Mouse (Mus musculus): ENCODE data around the gene Kcnb1.

Gene Kcnb1

GRCm38 (mm10) chr2:167056210-167056941 lies 133.6 kb downstream of the Kcnb1 start:
- DNase-seq, result no peak

- no peak for DNase-seq
Observed at GRCm38 (mm10) chr2:167055386-167055785, 134.6 kb downstream of the Kcnb1 start.

GRCm38 (mm10) chr2:167053127-167053844 lies 136.7 kb downstream of the Kcnb1 start:
- no peak for DNase-seq

DNA sequence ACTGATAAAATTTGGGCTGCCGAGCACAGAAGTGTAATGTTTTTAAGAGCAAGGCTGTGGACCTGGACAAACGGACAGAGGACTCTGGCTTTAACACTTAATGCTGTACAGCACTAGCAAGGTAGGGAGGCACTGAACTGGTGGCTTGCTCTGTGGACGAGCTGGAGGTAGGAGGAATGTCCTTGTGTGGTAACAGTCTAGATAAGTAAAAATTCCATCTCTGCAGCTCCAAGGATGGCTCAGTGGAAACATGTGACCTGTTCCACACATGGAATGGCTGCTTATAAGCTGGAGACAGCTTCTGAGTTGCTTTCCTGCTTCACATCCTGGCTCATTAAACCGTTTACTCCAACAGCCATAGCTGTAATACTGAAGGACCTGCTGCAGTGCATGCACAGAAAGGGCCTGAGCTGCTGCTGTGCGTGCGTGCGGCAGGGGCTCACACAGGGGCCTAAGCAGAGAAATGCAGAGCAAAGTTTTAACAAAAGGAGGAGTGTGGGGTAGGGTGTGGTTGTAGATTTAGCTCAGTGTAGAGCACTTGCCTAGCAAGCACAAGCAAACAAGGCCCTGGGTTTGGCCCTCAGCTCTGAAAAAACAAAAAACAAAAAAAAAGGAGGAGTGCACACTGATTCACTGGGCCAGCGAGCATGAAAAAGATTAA lies 141.1 kb downstream of the Kcnb1 start:
- no peak for DNase-seq

DNA sequence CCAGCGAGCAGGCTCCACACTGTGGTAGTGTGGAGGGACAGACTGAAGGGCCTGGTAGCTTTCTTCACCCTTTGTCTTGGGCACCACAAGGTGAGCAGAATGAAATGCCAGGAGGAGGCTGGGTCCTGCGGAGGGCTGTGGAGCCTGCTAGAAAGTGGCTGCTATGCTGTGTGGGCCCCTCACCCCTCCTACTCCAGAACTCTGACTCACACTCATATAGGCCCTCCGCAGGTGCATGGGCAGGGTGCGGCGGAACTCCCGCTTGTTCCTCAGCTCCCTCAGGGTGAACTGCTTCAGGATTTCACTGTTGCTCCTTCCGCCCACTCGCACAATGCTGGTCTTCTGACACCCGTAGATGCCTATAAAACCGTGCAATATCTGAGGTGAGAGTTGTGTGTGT lies 141.7 kb downstream of the Kcnb1 start:
- DNase-seq, result no peak

Measured in right cerebral cortex, postnatal 4 days (tissue).